Mouse (Mus musculus) forebrain, embryonic 13.5 days (tissue): ENCODE results near the gene Pde4d. TPM values are rescaled to one million over a fixed set of nuclear protein-coding genes. Genes with fewer than 3 reads are reported as not detected.

Experiments
- ATAC-seq: fragments of 200-750 bp; cut with Nextera tagmentation; 2 replicates; pipeline ENCODE4 v1.8.0; 2017
- H3K27ac ChIP-seq: fragments of 300-500 bp; sonication (generic); 2 replicates; pipeline ENCODE4 v1.5.1; 2015; ENCODE audit warnings: inconsistent platforms, mild to moderate bottlenecking, moderate library complexity
- H3K27me3 ChIP-seq: fragments of 300-500 bp; sonication (generic); 2 replicates; pipeline ENCODE4 v1.6.1; 2015; ENCODE audit warnings: mild to moderate bottlenecking, inconsistent platforms
- H3K36me3 ChIP-seq: fragments of 300-500 bp; sonication (generic); 2 replicates; pipeline ENCODE4 v1.6.1; 2015; ENCODE audit warnings: mild to moderate bottlenecking, inconsistent platforms; ENCODE audit not compliant: poor library complexity, severe bottlenecking
- H3K4me1 ChIP-seq: fragments of 300-500 bp; sonication (generic); 2 replicates; pipeline ENCODE4 v1.6.1; 2015; ENCODE audit warnings: inconsistent platforms
- H3K4me2 ChIP-seq: fragments of 300-500 bp; sonication (generic); 2 replicates; pipeline ENCODE4 v1.6.1; 2015; ENCODE audit warnings: inconsistent platforms, mild to moderate bottlenecking, moderate library complexity
- H3K4me3 ChIP-seq: fragments of 300-500 bp; sonication (generic); 2 replicates; pipeline ENCODE4 v1.5.1; 2015; ENCODE audit warnings: mild to moderate bottlenecking, inconsistent platforms
- H3K9ac ChIP-seq: fragments of 300-500 bp; sonication (generic); 2 replicates; pipeline ENCODE4 v1.6.1; 2015; ENCODE audit warnings: mild to moderate bottlenecking, inconsistent platforms
- H3K9me3 ChIP-seq: fragments of 300-500 bp; sonication (generic); replicated peaks from 2 replicates; pipeline ENCODE4 v1.6.1; 2016; ENCODE audit warnings: inconsistent platforms
- WGBS: fragments of 180-500 bp; shearing (Covaris S2); methylation state at CpG from one replicate; pipeline ENCODE4 v1.1.7; 2015; 5-methylcytosine and 5-hydroxymethylcytosine counted together
- polyA plus RNA-seq: library from polyadenylated mRNA; unstranded; fragments of >200 nt; fragmentation: Nextera tagmentation; extraction: Ambion mirVana; gene quantifications from 2 replicates; pipeline ENCODE4 v1.2.1, GENCODE M21; 2015

The Pde4d gene
- polyA plus RNA-seq, 1 experiment from 2014 or later: 11.9 TPM

GRCm38 (mm10) chr13:109632387-109633036 lies 1182.8 kb downstream of the Pde4d start:
- peaks cover 13% of the 10 kb centered on the region for H3K4me1 ChIP-seq
- no peaks in the 10 kb centered on the region for H3K36me3 ChIP-seq
- no peak overlapping the region for H3K9ac ChIP-seq
- H3K4me3 ChIP-seq: no peak overlapping the region
- ATAC-seq: no peak
- H3K27me3 ChIP-seq: no peaks in the 10 kb centered on the region
- H3K4me2 ChIP-seq: no peak overlapping the region
- no peak overlapping the region for H3K27ac ChIP-seq
- 3% methylated on average over 7 of the region's 7 CpGs for WGBS
- H3K9me3 ChIP-seq: no peaks in the 10 kb centered on the region

DNA sequence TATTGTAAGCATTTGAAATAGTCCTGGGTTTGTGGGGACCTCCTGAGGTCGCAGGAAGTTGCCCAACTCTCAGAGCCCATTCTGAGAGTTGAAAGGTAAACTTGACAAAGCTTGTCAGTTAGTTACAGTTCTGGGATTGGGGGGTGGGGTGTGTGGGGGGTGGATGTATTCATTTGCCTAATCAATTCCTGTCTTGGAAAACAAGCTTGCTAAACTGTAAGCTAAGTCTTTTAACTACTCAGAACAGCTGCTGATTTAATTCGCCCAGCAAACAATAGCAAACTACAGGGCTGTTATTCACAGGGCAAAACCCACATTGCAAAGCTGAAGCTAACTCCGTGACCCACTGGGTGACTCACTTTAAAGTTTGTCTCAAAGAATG lies 1183.3 kb downstream of the Pde4d start:
- Histone ChIP-seq H3K27me3 (no peaks in the 10 kb centered on the region), H3K9me3 (no peaks in the 10 kb centered on the region), H3K36me3 (no peaks in the 10 kb centered on the region), H3K4me2 (no peak overlapping the region), H3K9ac (no peak overlapping the region), H3K4me3 (no peak overlapping the region), H3K4me1 (peaks cover 13% of the 10 kb centered on the region), H3K27ac (no peak overlapping the region)
- peak; percentile 63; the same call in 1 of the 2 replicates for ATAC-seq
- 4% methylated on average over 3 of the region's 3 CpGs for whole genome bisulfite sequencing

GRCm38 (mm10) chr13:109635901-109636520 lies 1186.3 kb downstream of the Pde4d start:
- H3K4me2 ChIP-seq: no peak overlapping the region
- H3K9me3 ChIP-seq: no peaks in the 10 kb centered on the region
- H3K4me1 ChIP-seq: peaks cover 13% of the 10 kb centered on the region
- no peak overlapping the region for H3K4me3 ChIP-seq
- H3K27ac ChIP-seq: no peak overlapping the region
- no peaks in the 10 kb centered on the region for H3K36me3 ChIP-seq
- no peak for ATAC-seq
- no peaks in the 10 kb centered on the region for H3K27me3 ChIP-seq
- 83% methylated on average over 10 of the region's 10 CpGs for WGBS
- H3K9ac ChIP-seq: no peak overlapping the region

DNA sequence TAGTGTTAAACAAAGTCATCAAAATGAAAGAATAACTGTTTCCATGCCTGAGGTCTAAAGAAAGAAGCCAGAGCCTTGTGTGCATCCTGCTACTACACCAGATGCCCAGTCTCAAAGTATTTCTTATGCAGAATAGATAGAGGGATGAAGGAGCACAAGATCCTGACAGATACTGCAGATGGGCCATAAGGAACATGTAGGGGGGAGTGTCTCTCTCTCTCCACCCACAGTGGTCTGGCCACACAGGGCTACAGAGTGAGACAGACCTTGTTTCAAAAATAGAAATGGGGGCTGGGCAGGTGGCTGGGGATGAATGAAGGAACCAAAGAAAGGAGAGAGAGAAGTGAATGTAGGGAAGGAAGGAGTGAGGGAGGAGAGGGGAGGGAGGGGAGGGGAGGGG lies 1188.5 kb downstream of the Pde4d start:
- H3K4me1 ChIP-seq: peaks cover 2% of the 10 kb centered on the region
- ATAC-seq: 0 out of 2 replicates have a peak, but pooled peaks have one; percentile 36
- no peak overlapping the region for H3K9ac ChIP-seq

DNA sequence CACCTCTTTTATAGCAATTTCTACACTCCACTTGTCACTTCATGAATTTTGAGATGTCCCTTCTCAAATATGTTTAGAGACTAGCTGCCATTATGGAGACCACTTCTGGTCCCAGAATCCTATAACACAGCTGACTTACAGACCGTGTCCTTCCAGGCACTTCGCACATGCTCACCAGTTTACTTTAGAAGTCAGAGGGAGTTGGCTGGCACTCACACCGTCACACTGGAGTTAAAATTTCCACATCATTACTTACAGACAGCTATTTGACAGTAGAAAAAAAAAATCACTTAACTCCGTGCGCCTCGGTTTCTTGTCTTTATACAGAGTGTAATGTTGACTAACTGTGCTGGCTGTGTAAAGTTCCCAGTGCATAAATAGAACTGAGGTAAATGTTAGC lies 1189.5 kb downstream of the Pde4d start:
- Histone ChIP-seq H3K4me1 (no peaks in the 10 kb centered on the region), H3K4me3 (no peak overlapping the region), H3K9me3 (no peaks in the 10 kb centered on the region), H3K4me2 (no peak overlapping the region), H3K36me3 (no peaks in the 10 kb centered on the region), H3K27ac (no peak overlapping the region), H3K9ac (no peak overlapping the region), H3K27me3 (no peaks in the 10 kb centered on the region)
- 84% methylated on average over 6 of the region's 6 CpGs for WGBS
- no peak for ATAC-seq

More for the DNA sequence above, 1188.5 kb downstream of the Pde4d start:
- Histone ChIP-seq H3K4me2 (no peak overlapping the region), H3K36me3 (no peaks in the 10 kb centered on the region), H3K27ac (no peak overlapping the region), H3K27me3 (no peaks in the 10 kb centered on the region), H3K4me3 (no peak overlapping the region), H3K9me3 (no peaks in the 10 kb centered on the region)

DNA sequence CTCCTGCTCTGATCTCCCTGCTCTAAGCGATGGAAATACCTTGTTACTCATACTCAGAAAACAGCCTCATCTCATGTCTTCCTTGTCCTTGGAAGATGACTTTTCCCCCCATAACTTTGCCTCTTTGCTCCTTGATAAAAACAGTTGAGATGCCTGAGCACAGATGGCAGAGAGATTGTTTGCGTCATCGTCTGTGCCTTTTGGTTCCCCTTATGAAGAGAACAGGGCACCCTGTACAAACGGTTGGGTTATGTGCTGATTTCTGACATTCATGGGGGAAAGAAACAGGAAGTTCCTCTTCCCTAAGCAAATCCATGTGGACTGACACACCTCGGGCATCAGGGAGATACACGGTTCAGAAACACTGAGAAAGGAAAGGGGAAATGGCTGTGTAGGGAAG lies 1191.8 kb downstream of the Pde4d start:
- no peak for ATAC-seq
- no peaks in the 10 kb centered on the region for H3K9me3 ChIP-seq

GRCm38 (mm10) chr13:109643419-109643818 lies 1193.7 kb downstream of the Pde4d start:
- H3K4me3 ChIP-seq: no peak overlapping the region
- no peak overlapping the region for H3K4me2 ChIP-seq
- H3K9me3 ChIP-seq: no peaks in the 10 kb centered on the region
- ATAC-seq: no peak
- H3K9ac ChIP-seq: no peak overlapping the region
- no peak overlapping the region for H3K27ac ChIP-seq
- peaks cover 4% of the 10 kb centered on the region for H3K4me1 ChIP-seq
- WGBS: 69% methylated on average over 3 of the region's 3 CpGs
- no peaks in the 10 kb centered on the region for H3K27me3 ChIP-seq
- H3K36me3 ChIP-seq: no peaks in the 10 kb centered on the region

More for the DNA sequence above, 1191.8 kb downstream of the Pde4d start:
- Histone ChIP-seq H3K36me3 (no peaks in the 10 kb centered on the region), H3K27ac (no peak overlapping the region), H3K4me2 (no peak overlapping the region), H3K4me3 (no peak overlapping the region), H3K9ac (no peak overlapping the region), H3K27me3 (no peaks in the 10 kb centered on the region), H3K4me1 (peaks cover under 1% of the 10 kb centered on the region)
- WGBS: 92% methylated on average over 6 of the region's 6 CpGs

GRCm38 (mm10) chr13:109644086-109644485 lies 1194.3 kb downstream of the Pde4d start:
- no peak overlapping the region for H3K4me2 ChIP-seq
- WGBS: 89% methylated on average over 2 of the region's 2 CpGs
- H3K27ac ChIP-seq: no peak overlapping the region
- H3K9ac ChIP-seq: no peak overlapping the region
- no peak for ATAC-seq
- no peaks in the 10 kb centered on the region for H3K36me3 ChIP-seq
- H3K4me1 ChIP-seq: peaks cover 4% of the 10 kb centered on the region
- H3K9me3 ChIP-seq: no peaks in the 10 kb centered on the region
- no peak overlapping the region for H3K4me3 ChIP-seq
- H3K27me3 ChIP-seq: no peaks in the 10 kb centered on the region

DNA sequence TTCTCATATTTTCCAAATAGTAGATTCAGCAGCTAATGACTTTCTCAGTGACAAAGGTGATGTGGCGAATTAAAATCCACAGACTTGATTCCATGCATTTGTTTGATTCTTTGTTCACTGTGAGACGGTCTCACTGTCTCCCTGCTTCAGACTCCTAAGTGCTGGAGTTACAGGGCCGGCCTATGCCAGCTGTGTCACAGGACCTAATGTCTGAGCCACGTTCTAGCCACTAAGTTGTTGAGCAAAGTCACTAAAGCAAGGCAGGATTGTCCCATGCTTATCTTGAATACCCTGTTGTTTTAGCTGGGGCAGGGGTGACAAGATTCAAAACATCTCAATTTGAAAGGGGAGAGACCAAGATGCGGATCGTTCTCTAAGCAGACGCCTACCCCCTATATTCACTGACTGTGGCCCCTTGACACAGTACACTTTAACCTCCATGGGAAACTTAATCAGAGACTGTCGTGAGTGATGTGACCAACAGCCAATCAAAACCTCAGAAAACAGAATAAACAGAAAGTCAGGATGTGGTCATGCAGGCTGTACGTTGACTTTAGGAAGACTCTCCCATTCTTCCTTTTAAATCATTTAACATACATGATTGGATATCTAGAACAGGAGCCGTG lies 1195.6 kb downstream of the Pde4d start:
- H3K27me3 ChIP-seq: no peaks in the 10 kb centered on the region
- WGBS: 65% methylated on average over 10 of the region's 10 CpGs

DNA sequence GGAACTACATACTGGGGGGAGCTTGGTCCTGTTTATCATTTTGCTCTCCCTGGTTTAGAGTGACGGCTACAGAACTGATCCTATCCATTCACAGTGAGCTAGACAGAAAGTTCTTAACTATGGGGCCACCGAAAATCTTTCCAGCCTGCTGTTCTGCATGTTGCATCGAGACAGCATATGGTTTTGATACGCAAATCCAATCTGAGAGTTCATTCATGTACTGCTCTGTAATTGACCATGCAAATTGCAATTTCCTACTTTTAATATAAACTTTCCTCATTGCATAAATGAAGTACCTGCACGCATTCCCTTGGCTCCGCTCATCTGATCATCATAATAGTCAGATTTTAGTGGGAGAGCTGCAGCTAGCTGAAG lies 1196.1 kb downstream of the Pde4d start:
- no peak overlapping the region for H3K27ac ChIP-seq
- 80% methylated on average over 6 of the region's 6 CpGs for WGBS
- no peak overlapping the region for H3K4me3 ChIP-seq
- no peak overlapping the region for H3K9ac ChIP-seq
- H3K27me3 ChIP-seq: no peaks in the 10 kb centered on the region
- no peaks in the 10 kb centered on the region for H3K9me3 ChIP-seq
- H3K36me3 ChIP-seq: no peaks in the 10 kb centered on the region
- peaks cover 4% of the 10 kb centered on the region for H3K4me1 ChIP-seq
- no peak overlapping the region for H3K4me2 ChIP-seq
- no peak for ATAC-seq

More for the DNA sequence above, 1195.6 kb downstream of the Pde4d start:
- no peaks in the 10 kb centered on the region for H3K36me3 ChIP-seq
- no peak overlapping the region for H3K27ac ChIP-seq
- no peaks in the 10 kb centered on the region for H3K9me3 ChIP-seq
- no peak overlapping the region for H3K4me3 ChIP-seq
- no peak overlapping the region for H3K9ac ChIP-seq
- no peak for ATAC-seq
- no peak overlapping the region for H3K4me2 ChIP-seq
- H3K4me1 ChIP-seq: peaks cover 4% of the 10 kb centered on the region

DNA sequence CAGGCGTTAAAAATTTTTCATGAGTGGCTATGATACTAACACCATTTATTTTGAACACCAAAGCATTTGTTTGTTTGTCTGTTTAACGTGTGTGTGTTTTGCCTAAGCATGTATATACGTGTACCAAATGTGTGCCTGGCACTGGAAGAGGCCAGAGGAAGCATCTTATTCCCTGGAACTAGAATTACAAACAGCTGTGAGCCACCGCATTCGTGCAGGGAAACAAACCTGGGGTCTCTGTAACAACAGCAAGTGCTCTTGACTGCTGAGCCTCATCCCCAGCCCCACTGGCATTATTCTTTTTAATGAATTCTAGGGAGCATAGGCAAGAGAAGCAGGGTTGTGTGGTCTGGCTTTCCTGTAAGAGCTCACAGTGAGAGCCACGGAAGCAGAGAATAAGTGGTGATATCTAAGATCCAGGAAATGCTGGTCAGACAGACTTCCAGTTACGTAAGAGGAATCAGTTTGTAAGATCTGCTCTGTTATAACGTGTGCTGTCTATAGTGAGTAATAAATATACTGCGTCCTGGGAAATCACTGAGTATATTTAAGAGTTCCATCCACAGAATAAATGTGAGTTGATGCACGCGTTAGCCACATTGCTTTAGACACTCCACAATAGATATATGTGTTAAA lies 1197.0 kb downstream of the Pde4d start:
- Histone ChIP-seq H3K4me2 (no peak overlapping the region), H3K4me1 (peaks cover 4% of the 10 kb centered on the region), H3K27ac (no peak overlapping the region), H3K4me3 (no peak overlapping the region), H3K36me3 (no peaks in the 10 kb centered on the region), H3K9ac (no peak overlapping the region), H3K27me3 (no peaks in the 10 kb centered on the region), H3K9me3 (no peaks in the 10 kb centered on the region)
- no peak for ATAC-seq
- 72% methylated on average over 11 of the region's 11 CpGs for WGBS

DNA sequence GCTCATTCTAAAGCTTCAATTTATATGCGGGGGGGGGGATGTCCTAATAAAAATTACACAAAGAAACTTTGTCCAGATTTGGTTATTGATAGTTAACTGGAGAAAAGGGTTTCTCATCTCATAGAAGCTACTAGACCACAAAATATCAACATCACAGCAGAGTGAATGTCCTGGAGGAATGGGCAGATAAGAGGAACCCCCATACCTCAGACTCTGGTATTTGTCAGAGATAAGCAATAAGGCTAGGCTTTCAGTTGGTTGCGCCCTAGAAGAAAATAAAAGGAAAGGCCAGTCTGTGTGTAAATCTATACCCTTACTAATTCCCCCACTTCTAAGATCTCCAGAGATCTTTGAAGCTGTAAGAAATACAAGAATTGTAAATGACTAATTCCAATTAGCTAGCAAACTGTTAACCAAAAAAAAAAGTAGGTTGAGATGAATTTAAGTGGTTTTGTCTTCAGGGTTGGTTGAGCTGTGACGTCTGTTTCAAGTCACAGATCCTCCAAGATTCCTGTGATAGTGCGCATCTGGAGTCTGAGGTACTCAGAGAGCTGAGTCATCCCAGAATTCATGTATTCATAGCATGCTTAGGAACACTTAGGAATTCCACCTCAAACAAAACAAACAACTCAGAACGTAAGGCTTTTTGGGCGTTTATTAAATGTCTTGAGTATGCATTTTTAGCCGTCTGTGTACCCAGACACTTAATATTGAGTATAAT lies 1197.9 kb downstream of the Pde4d start:
- H3K4me1 ChIP-seq: peaks cover 4% of the 10 kb centered on the region
- no peaks in the 10 kb centered on the region for H3K9me3 ChIP-seq
- no peaks in the 10 kb centered on the region for H3K27me3 ChIP-seq
- ATAC-seq: no peak
- H3K4me2 ChIP-seq: no peak overlapping the region
- H3K27ac ChIP-seq: no peak overlapping the region
- 87% methylated on average over 7 of the region's 7 CpGs for WGBS
- no peak overlapping the region for H3K9ac ChIP-seq
- no peaks in the 10 kb centered on the region for H3K36me3 ChIP-seq
- no peak overlapping the region for H3K4me3 ChIP-seq
